Mouse (Mus musculus) bone marrow, adult 2 months (tissue): ENCODE results near the gene Xirp2.

Experiments
- CTCF ChIP-seq: fragments of 200-500 bp; IDR thresholded peaks from 2 replicates; pipeline ENCODE4 v1.5.1; 2011; ENCODE audit warnings: low read length, control low read depth; ENCODE audit not compliant: control insufficient read depth, insufficient read depth
- POLR2A ChIP-seq: fragments of 200-500 bp; IDR thresholded peaks from 2 replicates; pipeline ENCODE4 v1.6.1; 2011; ENCODE audit warnings: low read depth, mild to moderate bottlenecking, control low read depth, low read length, borderline replicate concordance; ENCODE audit not compliant: control insufficient read depth

DNA sequence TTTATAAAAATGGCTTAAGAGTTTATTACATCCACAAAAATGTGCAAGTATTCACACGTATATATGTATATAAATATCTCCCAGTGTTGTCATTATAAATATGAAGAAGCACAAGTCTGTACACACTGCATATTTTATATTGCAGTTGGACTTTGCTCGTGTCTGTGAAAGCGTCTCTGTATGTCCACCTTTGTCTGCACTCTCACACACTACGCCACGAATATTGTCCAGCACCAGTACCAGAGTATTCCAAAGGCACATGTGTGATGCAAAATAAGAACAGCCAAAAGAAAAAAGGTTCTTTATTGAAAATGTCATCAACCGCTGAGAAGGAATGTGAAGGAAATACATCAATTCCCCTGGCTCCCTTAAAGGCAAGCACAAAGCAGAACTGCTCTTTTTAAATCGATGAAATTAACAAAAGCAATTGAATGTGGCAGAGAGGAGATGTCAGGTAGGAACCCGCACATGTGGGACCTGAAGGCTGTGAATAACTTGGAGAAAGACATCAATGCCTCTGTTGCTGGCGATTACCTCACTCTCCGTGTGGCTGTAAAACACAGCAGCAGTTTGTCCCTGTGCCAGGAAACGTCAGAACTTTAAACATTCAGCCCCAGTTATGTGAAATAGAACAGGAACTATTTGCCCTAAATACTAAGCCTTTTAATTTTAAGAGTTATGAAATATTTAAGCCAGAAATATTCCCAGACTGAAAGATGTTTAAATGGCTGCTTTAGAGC is 96.3 kb downstream of the Xirp2 start:
- TF ChIP-seq POLR2A (no peak), CTCF (no peak)
